Mouse (Mus musculus): ENCODE measurements around the gene H2afy2.

Gene H2afy2

GRCm38 (mm10) chr10:61784414-61784813, 467 bp upstream of the H2afy2 start:
- no peak for DNase-seq (ENCODE audit: low read depth, low spot score)

DNA sequence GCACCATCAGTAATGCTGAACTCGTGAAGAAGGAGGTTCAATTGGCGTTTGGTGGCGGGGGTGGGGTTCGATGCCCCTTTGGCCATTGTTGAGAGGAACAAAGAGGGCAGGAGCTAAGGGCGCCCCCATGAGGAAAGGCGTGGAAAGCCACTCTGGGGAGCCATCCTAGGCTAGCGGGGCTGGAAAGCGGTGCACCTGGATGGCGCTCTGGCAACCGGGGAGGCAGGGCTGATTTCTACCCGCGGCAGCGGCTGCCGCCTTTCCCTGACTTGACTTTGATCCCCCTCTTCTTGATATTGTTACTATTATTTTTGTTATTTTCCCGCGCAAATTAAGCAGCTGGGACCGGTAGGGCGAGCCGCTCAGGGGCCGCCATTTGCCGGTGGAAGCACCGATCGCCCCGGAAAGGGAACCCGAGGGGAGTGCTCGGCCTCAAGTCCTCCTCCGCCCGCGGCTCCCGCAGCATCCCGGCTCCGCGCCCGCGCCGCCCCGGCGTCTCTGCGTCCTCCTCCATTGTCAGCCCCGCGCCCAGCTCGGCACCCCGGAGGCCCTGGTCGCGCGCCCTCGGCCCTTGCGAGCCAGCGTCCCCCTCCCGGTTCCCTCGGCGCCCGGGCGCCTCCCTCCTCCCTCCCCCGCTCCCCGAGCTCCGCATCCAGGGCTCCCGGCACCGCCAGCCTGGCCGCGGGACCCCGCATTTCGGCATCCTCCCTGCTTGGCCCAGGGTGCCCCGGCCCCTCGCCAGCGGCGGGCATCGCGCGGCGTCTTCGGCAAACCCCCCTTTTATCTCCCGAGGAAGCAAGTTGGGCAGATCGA, 942 bp downstream of the H2afy2 start:
- DNase-seq (ENCODE audit: low read depth, low spot score): no peak

GRCm38 (mm10) chr10:61781461-61782128, 2.4 kb downstream of the H2afy2 start:
- no peak for DNase-seq (ENCODE audit: low read depth, low spot score)

DNA sequence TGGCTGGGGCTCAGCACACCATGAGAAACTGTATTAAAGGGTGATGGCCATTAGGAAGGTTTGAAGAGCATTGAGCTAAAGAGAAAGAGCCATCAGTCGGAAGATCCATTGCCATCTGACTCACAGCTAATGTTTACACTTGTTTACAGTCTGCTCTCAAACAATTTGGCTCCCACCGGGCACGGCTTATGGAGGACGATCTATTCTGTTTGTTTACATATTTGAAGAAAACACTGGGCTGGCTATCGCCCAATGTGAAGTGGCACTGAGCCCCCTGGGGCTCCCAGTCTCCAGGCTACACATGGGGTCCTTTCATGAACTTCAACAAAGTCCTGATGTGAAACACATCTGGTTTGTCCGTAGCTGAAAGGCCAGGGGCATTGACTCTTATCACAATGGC, 17.1 kb downstream of the H2afy2 start:
- no peak for DNase-seq (ENCODE audit: low read depth, low spot score)

- DNase-seq (ENCODE audit: low read depth, low spot score): no peak
These were observed 18.4 kb downstream of the H2afy2 start for GRCm38 (mm10) chr10:61765558-61765957.

GRCm38 (mm10) chr10:61764689-61765088, 19.3 kb downstream of the H2afy2 start:
- DNase-seq (ENCODE audit: low read depth, low spot score): no peak

GRCm38 (mm10) chr10:61759869-61760268, 24.1 kb downstream of the H2afy2 start:
- DNase-seq (ENCODE audit: low read depth, low spot score): no peak

DNA sequence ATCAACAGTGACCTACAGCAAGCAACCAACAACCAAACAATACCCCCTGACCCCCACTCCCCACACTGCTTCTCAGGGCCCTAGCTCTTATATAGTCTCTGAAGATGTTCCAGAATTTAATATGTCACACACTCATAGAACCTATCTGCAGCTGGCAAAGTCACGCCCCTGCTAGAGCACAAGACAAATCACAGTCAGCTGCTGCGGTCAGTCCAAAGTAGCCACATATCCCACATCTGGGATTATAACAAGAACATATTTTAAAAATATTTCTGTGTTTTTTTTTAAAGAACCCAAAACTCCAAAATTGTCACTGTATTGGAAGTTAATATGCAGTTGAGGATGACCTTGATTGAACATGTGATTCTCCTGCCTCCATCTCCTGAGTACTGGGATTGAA, 25.0 kb downstream of the H2afy2 start:
- no peak for DNase-seq (ENCODE audit: low read depth, low spot score)

- DNase-seq (ENCODE audit: low read depth, low spot score): no peak
These were observed 26.9 kb downstream of the H2afy2 start for GRCm38 (mm10) chr10:61757022-61757421.

GRCm38 (mm10) chr10:61753071-61753470, 30.9 kb downstream of the H2afy2 start:
- no peak for DNase-seq (ENCODE audit: low read depth, low spot score)

- DNase-seq (ENCODE audit: low read depth, low spot score): no peak
These were observed 32.3 kb downstream of the H2afy2 start for GRCm38 (mm10) chr10:61751534-61752219.

DNA sequence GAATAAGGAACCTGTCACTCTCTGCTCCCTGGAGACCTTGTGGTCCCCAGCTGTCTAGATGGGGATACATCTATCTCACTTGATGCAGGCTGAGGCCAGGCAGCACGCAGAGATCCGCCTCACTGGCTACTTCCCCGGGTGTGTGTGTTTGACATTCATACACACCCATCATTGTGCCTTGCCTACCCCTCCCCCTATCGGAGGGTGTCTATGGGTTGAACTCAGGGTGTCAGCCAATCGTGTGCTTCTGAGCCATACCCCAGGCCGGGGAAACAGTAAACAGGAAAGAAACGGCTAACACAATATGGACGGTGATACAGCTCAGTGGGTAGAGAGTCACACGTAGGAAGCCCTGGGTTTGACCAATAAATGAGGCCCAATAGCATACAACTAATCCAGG, 33.9 kb downstream of the H2afy2 start:
- DNase-seq (ENCODE audit: low read depth, low spot score): no peak

GRCm38 (mm10) chr10:61747302-61747701, 36.6 kb downstream of the H2afy2 start:
- DNase-seq (ENCODE audit: low read depth, low spot score): no peak

DNA sequence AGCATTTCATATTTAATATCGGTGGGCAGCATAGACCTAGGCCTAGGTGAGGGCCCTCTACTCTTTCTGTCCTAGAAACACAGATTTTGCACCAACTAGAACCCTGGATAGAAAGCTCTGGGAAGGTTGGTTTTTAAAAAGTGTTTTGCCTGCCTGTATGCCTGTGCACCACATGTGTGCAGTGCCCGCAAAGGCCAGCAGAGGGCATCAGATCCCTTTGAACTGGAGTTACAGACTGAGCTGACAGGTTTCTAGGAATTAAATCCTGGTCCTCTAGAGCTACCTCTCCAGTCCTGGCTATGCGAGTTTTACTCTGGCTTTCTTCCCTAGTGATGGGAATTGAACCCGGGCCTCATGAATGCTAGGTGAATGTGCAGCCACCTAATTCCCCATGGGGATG, 38.8 kb downstream of the H2afy2 start:
- no peak for DNase-seq (ENCODE audit: low read depth, low spot score)

DNA sequence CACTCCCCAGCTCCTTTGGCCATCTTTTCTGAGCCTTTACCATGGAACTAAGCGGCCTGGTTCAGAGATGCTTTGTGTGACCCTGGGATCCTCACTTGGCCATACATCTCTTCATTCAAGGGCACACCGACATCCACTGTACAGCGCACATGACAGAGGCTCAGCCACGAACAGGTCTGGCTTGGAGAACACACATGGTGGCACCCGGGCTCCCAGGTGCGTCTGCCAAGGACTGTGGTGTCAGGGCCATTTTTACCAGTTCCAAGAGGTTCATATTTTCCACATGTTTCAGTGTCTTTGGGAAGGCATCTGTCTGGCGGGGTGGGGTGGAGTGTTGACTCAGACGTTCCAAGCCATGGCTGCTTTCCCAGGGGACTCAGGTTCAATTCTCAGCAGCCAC, 41.6 kb downstream of the H2afy2 start:
- DNase-seq (ENCODE audit: low read depth, low spot score): no peak

- DNase-seq (ENCODE audit: low read depth, low spot score): no peak
These were observed 42.1 kb downstream of the H2afy2 start for GRCm38 (mm10) chr10:61741873-61742272.

- DNase-seq (ENCODE audit: low read depth, low spot score): no peak
These were observed 42.6 kb downstream of the H2afy2 start for GRCm38 (mm10) chr10:61741306-61741705.

- no peak for DNase-seq (ENCODE audit: low read depth, low spot score)
These were observed 45.8 kb downstream of the H2afy2 start for GRCm38 (mm10) chr10:61738126-61738525.

- no peak for DNase-seq (ENCODE audit: low read depth, low spot score)
These were observed 46.4 kb downstream of the H2afy2 start for GRCm38 (mm10) chr10:61737537-61737936.

DNA sequence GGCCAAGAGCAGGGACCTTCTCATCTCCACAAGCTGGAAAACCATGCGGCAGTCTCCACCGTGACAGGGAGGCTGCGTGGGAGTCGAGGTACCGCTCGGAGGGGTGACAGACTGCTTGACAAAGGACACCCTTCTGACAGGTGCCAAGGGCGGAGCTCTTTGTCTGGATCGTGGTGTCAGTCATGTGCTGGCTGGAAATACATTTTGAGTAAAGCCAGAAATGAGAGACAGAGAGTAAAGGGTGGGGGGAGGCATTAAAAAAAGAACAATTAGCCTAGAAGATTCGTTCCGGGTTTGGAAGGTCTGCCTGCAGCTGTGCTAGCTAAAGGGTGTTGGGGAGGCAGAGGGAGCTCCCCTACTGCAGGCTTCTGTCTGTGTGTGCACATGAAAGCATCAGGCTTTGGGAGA, 47.3 kb downstream of the H2afy2 start:
- no peak for DNase-seq (ENCODE audit: low read depth, low spot score)

DNA sequence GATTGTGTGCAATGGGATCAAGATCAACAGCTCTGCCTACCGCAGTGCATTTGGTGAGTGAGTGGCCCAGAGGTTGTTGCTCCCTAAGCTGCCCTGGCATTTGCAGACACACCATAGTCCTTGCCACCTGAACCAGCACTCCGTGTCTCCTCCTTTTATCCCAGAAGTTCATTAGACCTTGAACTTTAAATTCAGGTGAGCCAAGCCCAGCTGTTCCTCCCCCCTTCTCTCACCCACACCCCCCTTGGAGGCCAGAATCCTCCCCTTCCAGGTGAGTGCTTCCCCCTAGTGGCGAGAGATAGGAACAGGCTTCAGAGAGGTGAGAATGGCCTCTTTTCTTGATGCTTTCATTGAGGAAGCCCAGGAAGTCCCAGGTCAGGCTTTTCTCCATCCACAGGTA, 49.6 kb downstream of the H2afy2 start:
- DNase-seq (ENCODE audit: low read depth, low spot score): peak; percentile 25

DNA sequence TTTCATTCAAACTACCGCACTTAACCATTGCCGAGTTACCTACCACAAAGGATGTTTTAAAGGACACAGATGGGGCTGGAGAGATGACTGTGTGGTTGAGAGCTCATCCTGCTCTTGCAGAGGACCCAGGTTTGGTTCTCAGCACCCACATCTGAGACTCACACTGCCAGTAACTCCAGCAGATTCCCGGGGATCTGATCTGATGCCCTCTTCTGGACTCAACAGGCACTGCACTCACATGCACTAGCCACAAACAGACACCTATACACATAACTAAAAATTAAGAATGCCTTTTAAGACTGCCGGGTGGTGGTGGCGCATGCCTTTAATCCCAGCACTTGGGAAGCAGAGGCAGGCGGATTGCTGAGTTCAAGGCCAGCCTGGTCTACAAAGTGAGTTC, 53.8 kb downstream of the H2afy2 start:
- no peak for DNase-seq (ENCODE audit: low read depth, low spot score)

DNA sequence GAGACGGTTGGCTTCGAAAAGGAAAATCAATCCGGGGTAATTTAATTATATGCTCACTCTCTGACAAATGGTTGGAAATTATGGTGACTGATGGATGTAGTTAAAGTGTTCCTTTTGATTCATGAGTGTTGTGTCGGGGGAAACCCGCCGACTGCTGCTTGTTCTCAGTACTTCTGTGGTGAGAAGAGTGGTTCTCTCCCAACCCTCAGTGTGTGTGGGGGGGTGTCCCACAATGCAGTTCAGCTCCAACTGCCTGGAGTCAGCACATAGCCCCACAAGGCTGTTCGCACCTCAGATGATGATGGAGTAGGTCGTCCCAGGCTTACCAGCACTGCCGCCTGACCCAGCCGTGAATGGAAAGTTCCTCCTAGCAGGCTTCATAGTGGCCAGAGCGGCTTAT, 54.8 kb downstream of the H2afy2 start:
- DNase-seq (ENCODE audit: low read depth, low spot score): no peak

Measured in CD4-positive helper T cell, adult 2 months (primary cell).